In genomic region chr7:44310878-44311712, GRCm38 (mm10) we compare ENCODE assay signal across 8 mouse cellular contexts. TPM values are rescaled to one million over a fixed set of nuclear protein-coding genes. Genes with fewer than 3 reads are reported as not detected.
A peak's percentile ranks its signal among the peaks of the same experiment; 100 is the strongest.
DNase-seq lines count a peak whose midpoint lies in the region; ATAC-seq and TF ChIP-seq lines count a peak whose summit lies in the region.

No protein-coding gene starts in this region.

- H3K4me2 ChIP-seq in heart, embryonic 11.5 days, result peak overlapping the region; percentile 81
- peak overlapping the region; percentile 87 for H3K4me2 ChIP-seq in kidney, postnatal 0 days (ENCODE audit: low read length)
- H3K4me2 ChIP-seq in lung, embryonic 15.5 days, result peak overlapping the region; percentile 96

- 0 out of 2 replicates have a peak overlapping the region, but pooled peaks have one; percentile 39 for H3K9ac ChIP-seq in heart, embryonic 11.5 days (ENCODE audit: low read depth, low read length)
- peak overlapping the region; percentile 54 for H3K9ac ChIP-seq in kidney, postnatal 0 days (ENCODE audit: low read depth, low read length)
- peak overlapping the region; percentile 32; the same call in 1 of the 2 replicates for H3K9ac ChIP-seq in lung, embryonic 15.5 days

- peaks cover 6% of the 10 kb centered on the region; the same call in 1 of the 2 replicates for H3K27me3 ChIP-seq in spleen, adult 2 months (ENCODE audit: control insufficient read depth, insufficient read depth, low read length)
- peaks cover 78% of the 10 kb centered on the region for H3K27me3 ChIP-seq in heart, embryonic 11.5 days (ENCODE audit: control insufficient read depth, insufficient read depth, low read length)
- 0 out of 2 replicates have a peak, but pooled peaks cover 3% of the 10 kb centered on the region for H3K27me3 ChIP-seq in kidney, postnatal 0 days (ENCODE audit: insufficient read depth, low read length)
- peaks cover 54% of the 10 kb centered on the region for H3K27me3 ChIP-seq in lung, embryonic 15.5 days

- no peak for TF ChIP-seq CTCF in spleen, adult 2 months (IDR thresholded peaks at IDR 0.05; ENCODE audit: extremely low read depth, insufficient read depth, insufficient read length, insufficient replicate concordance)
- TF ChIP-seq CTCF in kidney, postnatal 0 days (IDR thresholded peaks at IDR 0.05; ENCODE audit: low read depth), result no peak

- peak overlapping the region; percentile 55; the same call in 1 of the 2 replicates for H3K4me3 ChIP-seq in spleen, adult 2 months (ENCODE audit: extremely low read depth, insufficient read depth, insufficient read length)
- H3K4me3 ChIP-seq in heart, embryonic 11.5 days (ENCODE audit: low read depth, low read length), result peak overlapping the region; percentile 50
- peak overlapping the region; percentile 38 for H3K4me3 ChIP-seq in kidney, postnatal 0 days (replicated peaks; ENCODE audit: low read depth, low read length)
- H3K4me3 ChIP-seq in lung, embryonic 15.5 days, result peak overlapping the region; percentile 44

- WGBS in spleen, adult 2 months, result 1% methylated on average over 37 of the region's 38 CpGs
- under 1% methylated on average over 36 of the region's 38 CpGs for WGBS in heart, embryonic 11.5 days (ENCODE audit: insufficient replicate concordance)
- WGBS in kidney, postnatal 0 days, result under 1% methylated on average over 38 of the region's 38 CpGs
- WGBS in lung, embryonic 15.5 days, result 2% methylated on average over 38 of the region's 38 CpGs

- H3K27ac ChIP-seq in spleen, adult 2 months (ENCODE audit: insufficient read depth, low read length), result peak overlapping the region; percentile 48
- no peak overlapping the region for H3K27ac ChIP-seq in heart, embryonic 11.5 days (ENCODE audit: low read depth, low read length)
- peak overlapping the region; percentile 42; the same call in 1 of the 2 replicates for H3K27ac ChIP-seq in kidney, postnatal 0 days
- H3K27ac ChIP-seq in lung, embryonic 15.5 days, result no peak overlapping the region

- ATAC-seq in common myeloid progenitor, adult 5-6 weeks (replicated peaks; ENCODE audit: low read depth, poor library complexity, severe bottlenecking), result peak; percentile 13; the same call in 1 of the 2 replicates
- ATAC-seq in heart, embryonic 11.5 days (replicated peaks; ENCODE audit: insufficient number of reproducible peaks, low FRiP score, low TSS enrichment), result peak; percentile 49
- peak; percentile 22; the same call in 1 of the 2 replicates for ATAC-seq in kidney, postnatal 0 days (replicated peaks; ENCODE audit: low FRiP score, low read depth)
- ATAC-seq in lung, embryonic 15.5 days (ENCODE audit: borderline replicate concordance, extremely low read depth, low FRiP score, low TSS enrichment), result peak; percentile 33; the same call in 1 of the 2 replicates

- H3K9me3 ChIP-seq in heart, embryonic 11.5 days (replicated peaks; ENCODE audit: control insufficient read depth, low read length), result no peaks in the 10 kb centered on the region
- H3K9me3 ChIP-seq in kidney, postnatal 0 days (replicated peaks; ENCODE audit: low read length), result no peaks in the 10 kb centered on the region
- no peaks in the 10 kb centered on the region for H3K9me3 ChIP-seq in lung, embryonic 15.5 days

- no peaks in the 10 kb centered on the region for H3K36me3 ChIP-seq in spleen, adult 2 months (ENCODE audit: control insufficient read depth, insufficient read depth, low read length)
- no peaks in the 10 kb centered on the region for H3K36me3 ChIP-seq in heart, embryonic 11.5 days (ENCODE audit: control insufficient read depth, insufficient read depth, low read length)
- H3K36me3 ChIP-seq in kidney, postnatal 0 days (ENCODE audit: insufficient read depth, low read length), result no peaks in the 10 kb centered on the region
- no peaks in the 10 kb centered on the region for H3K36me3 ChIP-seq in lung, embryonic 15.5 days

- H3K4me1 ChIP-seq in spleen, adult 2 months (ENCODE audit: control insufficient read depth, insufficient read depth, insufficient read length), result peaks cover 23% of the 10 kb centered on the region
- peaks cover 11% of the 10 kb centered on the region for H3K4me1 ChIP-seq in heart, embryonic 11.5 days (ENCODE audit: control insufficient read depth, insufficient read depth, low read length)
- H3K4me1 ChIP-seq in kidney, postnatal 0 days (replicated peaks; ENCODE audit: insufficient read depth, low read length), result peaks cover 17% of the 10 kb centered on the region
- H3K4me1 ChIP-seq in lung, embryonic 15.5 days, result peaks cover 15% of the 10 kb centered on the region

- DNase-seq in spleen, adult 2 months (ENCODE audit: low read depth in 1 of 2, low spot score in 2 of 2), result peak in 1 of 2 experiments; percentile 56
- no peak for DNase-seq in spleen, adult 12 weeks (ENCODE audit: low spot score)
- peak; percentile 48 for DNase-seq in kidney, postnatal 0 days (ENCODE audit: low spot score)
- peak; percentile 88 for DNase-seq in right cerebral cortex, adult 18-20 months
- no peak for DNase-seq in thymus, adult 18-20 months

- no peak for TF ChIP-seq POLR2A in spleen, adult 2 months (IDR thresholded peaks at IDR 0.05; ENCODE audit: low read depth, low read length)

RNA-seq across cellular contexts. Expression of gene Shank1, which starts 1.0 kb away (rescaled TPM):
- polyA plus RNA-seq in spleen, adult 2 months (2012; rRNA removed), result 4.5 and 4.8 TPM in 2 replicates
- not detected in 2 replicates for total RNA-seq in common myeloid progenitor, adult 5-6 weeks (2017)
- 1.1 and 1.3 TPM in 2 replicates for polyA plus RNA-seq in heart, embryonic 11.5 days (2014; fragmentation: Nextera tagmentation; extraction: Ambion mirVana)
- 0.68 and 1.1 TPM in 2 replicates for polyA plus RNA-seq in kidney, postnatal 0 days (2015; fragmentation: Nextera tagmentation; extraction: Ambion mirVana)
- polyA plus RNA-seq in lung, embryonic 15.5 days (2015; fragmentation: Nextera tagmentation; extraction: Ambion mirVana), result 0.96 and 1.1 TPM in 2 replicates

RNA-seq across cellular contexts. Expression of gene Clec11a, which starts 4.4 kb away (rescaled TPM):
- polyA plus RNA-seq in spleen, adult 2 months (2012; rRNA removed), result 4.0 and 5.2 TPM in 2 replicates
- 2.7 and 5.5 TPM in 2 replicates for total RNA-seq in common myeloid progenitor, adult 5-6 weeks (2017)
- 0.65 and 0.84 TPM in 2 replicates for polyA plus RNA-seq in heart, embryonic 11.5 days (2014; fragmentation: Nextera tagmentation; extraction: Ambion mirVana)
- 5.1 and 6.0 TPM in 2 replicates for polyA plus RNA-seq in kidney, postnatal 0 days (2015; fragmentation: Nextera tagmentation; extraction: Ambion mirVana)
- polyA plus RNA-seq in lung, embryonic 15.5 days (2015; fragmentation: Nextera tagmentation; extraction: Ambion mirVana), result 2.5 and 2.6 TPM in 2 replicates

RNA-seq across cellular contexts. Expression of gene Gm15517, which starts 49.8 kb away (rescaled TPM):
- polyA plus RNA-seq in spleen, adult 2 months (2012; rRNA removed), result not detected in 2 replicates
- total RNA-seq in common myeloid progenitor, adult 5-6 weeks (2017), result not detected in 2 replicates
- not detected in 2 replicates for polyA plus RNA-seq in heart, embryonic 11.5 days (2014; fragmentation: Nextera tagmentation; extraction: Ambion mirVana)
- polyA plus RNA-seq in kidney, postnatal 0 days (2015; fragmentation: Nextera tagmentation; extraction: Ambion mirVana), result not detected in 2 replicates
- not detected in 2 replicates for polyA plus RNA-seq in lung, embryonic 15.5 days (2015; fragmentation: Nextera tagmentation; extraction: Ambion mirVana)

RNA-seq across cellular contexts. Expression of gene Acp4, which starts 53.9 kb away (rescaled TPM):
- polyA plus RNA-seq in spleen, adult 2 months (2012; rRNA removed), result not detected in 2 replicates
- not detected in 2 replicates for total RNA-seq in common myeloid progenitor, adult 5-6 weeks (2017)
- polyA plus RNA-seq in heart, embryonic 11.5 days (2014; fragmentation: Nextera tagmentation; extraction: Ambion mirVana), result not detected in 2 replicates
- not detected in 2 replicates for polyA plus RNA-seq in kidney, postnatal 0 days (2015; fragmentation: Nextera tagmentation; extraction: Ambion mirVana)
- not detected in 2 replicates for polyA plus RNA-seq in lung, embryonic 15.5 days (2015; fragmentation: Nextera tagmentation; extraction: Ambion mirVana)

Comparison
In these comparisons a context has a peak if more than half of its experiments do, and no peak if none do; other contexts are left out.
1. DNase-seq: peak in kidney, postnatal 0 days (single experiment) and right cerebral cortex, adult 18-20 months (single experiment); none in spleen, adult 12 weeks (single experiment) and thymus, adult 18-20 months (0 of 2).
2. H3K27ac ChIP-seq: peak in spleen, adult 2 months (single experiment) and kidney, postnatal 0 days (single experiment); none in heart, embryonic 11.5 days (single experiment) and lung, embryonic 15.5 days (single experiment).
3. Peak in every context shown above with its lines, with median percentiles within 50 percentile points of each other: H3K4me3 ChIP-seq, ATAC-seq, H3K4me2 ChIP-seq and H3K9ac ChIP-seq.